Mouse (Mus musculus) macrophage (primary cell): Measurements from ENCODE around the gene Clec3a. TPM values are rescaled to one million over a fixed set of nuclear protein-coding genes. Genes with fewer than 3 reads are reported as not detected.

Experiments used
- H3K27ac ChIP-seq: fragments of 350-480 bp; formaldehyde crosslinking; 2 replicates; pipeline ENCODE4 v1.9.0; 2021
- H3K36me3 ChIP-seq: fragments of 350-480 bp; formaldehyde crosslinking; 2 replicates; pipeline ENCODE4 v1.9.0; 2021; ENCODE audit errors: inconsistent target
- H3K4me3 ChIP-seq: fragments of 350-480 bp; formaldehyde crosslinking; 2 replicates; pipeline ENCODE4 v1.9.0; 2021; ENCODE audit errors: inconsistent target
- H3K79me2 ChIP-seq: fragments of 350-480 bp; formaldehyde crosslinking; 2 replicates; pipeline ENCODE4 v1.9.0; 2021; ENCODE audit errors: inconsistent target
- WGBS: methylation state at CpG from one replicate; pipeline ENCODE4 v1.1.7; 2026; ENCODE audit warnings: inconsistent platforms; ENCODE audit not compliant: missing documents; 5-methylcytosine and 5-hydroxymethylcytosine counted together
- polyA plus RNA-seq: library from polyadenylated mRNA; stranded (reverse); fragments of 250-400 nt; gene quantifications from 3 replicates; pipeline ENCODE4 v1.2.4, GENCODE M21; 2018; ENCODE audit warnings: inconsistent platforms

Gene Clec3a
- polyA plus RNA-seq, 1 experiment from 2014 or later = not detected

DNA sequence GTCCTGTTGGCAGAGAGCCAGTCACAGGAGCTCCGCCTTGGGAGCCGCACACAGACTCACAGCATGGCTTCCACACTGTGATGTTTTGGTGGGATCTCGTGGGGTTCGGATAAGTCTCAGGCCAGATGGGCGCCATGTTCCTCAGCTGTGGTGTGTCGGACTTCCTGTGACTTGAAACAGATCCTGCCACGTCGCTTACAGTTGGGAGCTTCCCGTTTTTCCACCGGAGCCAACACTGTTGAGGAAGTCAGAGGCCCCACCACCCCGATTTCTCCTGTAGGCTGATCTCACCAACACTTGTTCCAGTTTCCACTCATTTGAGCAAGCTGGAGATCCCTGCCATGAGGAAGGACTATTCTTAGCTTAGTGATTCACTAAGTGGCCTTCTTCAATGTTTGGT is 55.7 kb downstream of the Clec3a start:
- 63% methylated on average over 11 of the region's 11 CpGs for WGBS
- Histone ChIP-seq H3K27ac (no peak overlapping the region), H3K36me3 (no peaks in the 10 kb centered on the region), H3K79me2 (no peaks in the 10 kb centered on the region), H3K4me3 (no peak overlapping the region)

Other genes starting within 250 kb of the Clec3a start
- gene Vat1l, start 212.5 kb upstream of the Clec3a start, polyA plus RNA-seq = not detected in 3 replicates
- gene Wwox, start 21.6 kb downstream of the Clec3a start, polyA plus RNA-seq = 5.2 to 6.9 TPM (median 6.6 TPM) in 3 replicates